Mouse (Mus musculus) intestine, embryonic 14.5 days (tissue): ENCODE measurements at regions not wholly inside any gene's neighbourhood (a gene's known extent, or its start where the extent isn't known, plus 50 kb on each side); places are given as distances from the start of the nearest gene placed in this dataset.
A peak's percentile ranks its signal among the peaks of the same experiment; 100 is the strongest.

Experiments
- ATAC-seq: fragments of 200-750 bp; cut with Nextera tagmentation; replicated peaks from 2 replicates; pipeline ENCODE4 v1.8.0; 2017; ENCODE audit warnings: low read depth, moderate number of reproducible peaks, moderate TSS enrichment, moderate library complexity; ENCODE audit not compliant: low FRiP score, low TSS enrichment
- DNase-seq: peaks from one replicate; pipeline ENCODE4 v3.0.0-alpha.2; 2018; ENCODE audit warnings: low spot score
- H3K27ac ChIP-seq: fragments of 300-500 bp; sonication (generic); 2 replicates; pipeline ENCODE4 v1.5.1; 2014; ENCODE audit warnings: low read depth, mild to moderate bottlenecking, control low read depth
- H3K27me3 ChIP-seq: fragments of 300-500 bp; sonication (generic); replicated peaks from 2 replicates; pipeline ENCODE4 v1.6.1; 2014; ENCODE audit warnings: low read length, control low read depth; ENCODE audit not compliant: control insufficient read depth, insufficient read depth
- H3K36me3 ChIP-seq: fragments of 300-500 bp; sonication (generic); 2 replicates; pipeline ENCODE4 v1.6.1; 2014; ENCODE audit warnings: low read length, control low read depth; ENCODE audit not compliant: control insufficient read depth, insufficient read depth
- H3K4me1 ChIP-seq: fragments of 300-500 bp; sonication (generic); replicated peaks from 2 replicates; pipeline ENCODE4 v1.6.1; 2014; ENCODE audit warnings: low read length, control low read depth, mixed read lengths; ENCODE audit not compliant: control insufficient read depth, insufficient read depth
- H3K4me2 ChIP-seq: fragments of 300-500 bp; sonication (generic); 2 replicates; pipeline ENCODE4 v1.6.1; 2014; ENCODE audit warnings: low read length
- H3K4me3 ChIP-seq: fragments of 300-500 bp; sonication (generic); 2 replicates; pipeline ENCODE4 v1.5.1; 2014; ENCODE audit warnings: low read depth, low read length, control low read depth, mixed read lengths
- H3K9ac ChIP-seq: fragments of 300-500 bp; sonication (generic); 2 replicates; pipeline ENCODE4 v1.6.1; 2014; ENCODE audit warnings: mild to moderate bottlenecking, low read length
- H3K9me3 ChIP-seq: fragments of 300-500 bp; sonication (generic); 2 replicates; pipeline ENCODE4 v1.6.1; 2016; ENCODE audit warnings: low read length, control low read depth; ENCODE audit not compliant: control insufficient read depth
- WGBS: fragments of 180-500 bp; shearing (Covaris S2); extraction: QIAGEN DNeasy Blood & Tissue Kit; methylation state at CpG from one replicate; pipeline ENCODE4 v1.1.7; 2014; 5-methylcytosine and 5-hydroxymethylcytosine counted together

GRCm38 (mm10) chr13:28662316-28662752, 291.2 kb downstream of the Sox4 start:
- ATAC-seq (peak; percentile 78), DNase-seq (no peak)
- Histone ChIP-seq H3K4me2 (no peak overlapping the region), H3K9ac (no peak overlapping the region), H3K9me3 (no peaks in the 10 kb centered on the region), H3K27ac (0 out of 2 replicates have a peak overlapping the region, but pooled peaks have one; percentile 33), H3K4me1 (peaks cover 42% of the 10 kb centered on the region), H3K36me3 (no peaks in the 10 kb centered on the region), H3K27me3 (no peaks in the 10 kb centered on the region), H3K4me3 (no peak overlapping the region)
- WGBS: 61% methylated on average over 3 of the region's 3 CpGs

- Histone ChIP-seq H3K4me1 (peaks cover 27% of the 10 kb centered on the region), H3K4me2 (no peak overlapping the region), H3K9ac (no peak overlapping the region), H3K27ac (no peak overlapping the region), H3K27me3 (no peaks in the 10 kb centered on the region), H3K36me3 (no peaks in the 10 kb centered on the region), H3K9me3 (no peaks in the 10 kb centered on the region), H3K4me3 (no peak overlapping the region)
- no peak for DNase-seq
- WGBS: 87% methylated on average over 2 of the region's 2 CpGs
- ATAC-seq: no peak
Measured at GRCm38 (mm10) chr13:28660151-28660550, 293.4 kb downstream of the Sox4 start.

DNA sequence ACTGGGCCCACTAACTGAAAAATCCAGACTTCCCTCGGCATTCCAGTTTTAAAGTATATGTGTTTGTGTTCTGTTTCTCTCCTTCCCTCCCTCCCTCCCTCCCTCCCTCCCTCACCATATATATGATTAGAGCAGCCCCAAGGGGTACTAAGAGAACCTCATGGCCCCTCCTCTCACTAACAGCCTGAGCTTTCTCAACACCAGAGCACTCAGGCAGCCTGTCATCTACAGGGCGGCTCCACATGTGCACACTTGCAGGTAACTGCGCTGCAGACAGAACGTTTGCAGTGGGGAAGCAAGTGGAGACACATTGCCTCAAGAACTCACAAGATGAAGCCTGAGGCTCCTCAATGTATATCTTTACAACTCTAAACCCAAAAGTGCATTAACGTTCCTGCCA, 294.9 kb downstream of the Sox4 start:
- no peak for ATAC-seq
- no peak overlapping the region for H3K27ac ChIP-seq
- peaks cover 12% of the 10 kb centered on the region for H3K4me1 ChIP-seq
- DNase-seq: no peak
- no peaks in the 10 kb centered on the region for H3K27me3 ChIP-seq
- H3K4me3 ChIP-seq: no peak overlapping the region
- no peak overlapping the region for H3K4me2 ChIP-seq
- no peak overlapping the region for H3K9ac ChIP-seq
- H3K36me3 ChIP-seq: no peaks in the 10 kb centered on the region
- 38% methylated on average over 5 of the region's 5 CpGs for WGBS
- H3K9me3 ChIP-seq: no peaks in the 10 kb centered on the region

- peaks cover 10% of the 10 kb centered on the region for H3K4me1 ChIP-seq
- H3K9me3 ChIP-seq: no peaks in the 10 kb centered on the region
- no peak for ATAC-seq
- no peak overlapping the region for H3K4me3 ChIP-seq
- DNase-seq: no peak
- no peaks in the 10 kb centered on the region for H3K27me3 ChIP-seq
- no peaks in the 10 kb centered on the region for H3K36me3 ChIP-seq
- H3K4me2 ChIP-seq: no peak overlapping the region
- no peak overlapping the region for H3K27ac ChIP-seq
- H3K9ac ChIP-seq: no peak overlapping the region
Measured at GRCm38 (mm10) chr13:28654883-28655282, 298.6 kb downstream of the Sox4 start.

- Histone ChIP-seq H3K9me3 (no peaks in the 10 kb centered on the region), H3K27me3 (no peaks in the 10 kb centered on the region), H3K4me1 (peaks cover 4% of the 10 kb centered on the region), H3K4me2 (no peak overlapping the region), H3K36me3 (no peaks in the 10 kb centered on the region), H3K4me3 (no peak overlapping the region), H3K27ac (no peak overlapping the region), H3K9ac (no peak overlapping the region)
- DNase-seq (no peak), ATAC-seq (no peak)
- 77% methylated on average over 4 of the region's 4 CpGs for WGBS
Measured at GRCm38 (mm10) chr13:28653362-28653761, 300.2 kb downstream of the Sox4 start.

DNA sequence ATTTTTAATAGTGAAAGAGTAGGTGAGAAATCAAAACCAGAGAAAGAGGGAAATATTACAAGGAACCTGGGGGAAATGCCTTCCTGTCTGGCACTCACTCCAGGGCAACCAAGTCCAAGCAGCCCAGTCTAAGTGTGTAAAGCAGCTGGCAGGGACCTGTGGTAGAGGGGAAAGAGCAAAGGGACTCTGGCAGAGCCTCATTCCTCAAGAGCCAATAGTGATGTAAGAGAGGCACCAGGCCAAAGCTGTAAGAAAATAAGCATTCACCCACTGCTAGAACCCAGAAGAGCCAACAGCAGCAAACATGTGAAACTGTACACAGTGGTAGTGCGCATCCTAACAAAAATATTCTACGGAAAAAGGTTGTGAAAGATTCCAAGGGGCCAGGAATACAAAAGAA, 301.7 kb downstream of the Sox4 start:
- ATAC-seq: no peak
- 90% methylated on average over 2 of the region's 2 CpGs for WGBS

DNA sequence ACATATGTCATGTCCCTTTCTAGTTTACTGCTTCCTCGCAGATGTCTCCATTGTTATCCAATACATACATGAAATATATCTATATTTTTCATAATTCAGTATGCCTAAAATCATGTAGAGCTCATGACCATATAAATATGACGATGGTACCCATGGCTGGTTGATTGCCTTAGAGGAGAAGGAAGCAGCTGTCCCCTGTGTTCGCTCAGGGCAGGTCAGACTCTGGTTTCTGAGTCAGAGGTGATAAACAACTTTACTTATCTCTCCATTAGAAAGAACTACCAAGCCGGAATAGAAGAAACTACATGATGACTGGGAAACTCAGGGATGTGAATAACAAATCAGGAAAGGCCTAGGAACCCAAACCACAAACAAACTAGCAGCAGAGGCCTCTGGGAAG, 307.6 kb downstream of the Sox4 start:
- DNase-seq (no peak), ATAC-seq (no peak)
- Histone ChIP-seq H3K4me2 (no peak overlapping the region), H3K9me3 (no peaks in the 10 kb centered on the region), H3K27me3 (no peaks in the 10 kb centered on the region), H3K9ac (no peak overlapping the region), H3K27ac (no peak overlapping the region), H3K4me3 (no peak overlapping the region), H3K36me3 (no peaks in the 10 kb centered on the region), H3K4me1 (no peaks in the 10 kb centered on the region)
- 67% methylated on average over 4 of the region's 4 CpGs for WGBS

More for the DNA sequence above, 301.7 kb downstream of the Sox4 start:
- no peak overlapping the region for H3K9ac ChIP-seq
- no peaks in the 10 kb centered on the region for H3K9me3 ChIP-seq
- H3K4me3 ChIP-seq: no peak overlapping the region
- no peak for DNase-seq
- H3K4me1 ChIP-seq: peaks cover 4% of the 10 kb centered on the region
- no peak overlapping the region for H3K4me2 ChIP-seq
- no peaks in the 10 kb centered on the region for H3K36me3 ChIP-seq
- H3K27me3 ChIP-seq: no peaks in the 10 kb centered on the region
- H3K27ac ChIP-seq: no peak overlapping the region

- 87% methylated on average over 3 of the region's 3 CpGs for WGBS
- no peak overlapping the region for H3K9ac ChIP-seq
Measured at GRCm38 (mm10) chr13:28644846-28645574, 308.5 kb downstream of the Sox4 start.

DNA sequence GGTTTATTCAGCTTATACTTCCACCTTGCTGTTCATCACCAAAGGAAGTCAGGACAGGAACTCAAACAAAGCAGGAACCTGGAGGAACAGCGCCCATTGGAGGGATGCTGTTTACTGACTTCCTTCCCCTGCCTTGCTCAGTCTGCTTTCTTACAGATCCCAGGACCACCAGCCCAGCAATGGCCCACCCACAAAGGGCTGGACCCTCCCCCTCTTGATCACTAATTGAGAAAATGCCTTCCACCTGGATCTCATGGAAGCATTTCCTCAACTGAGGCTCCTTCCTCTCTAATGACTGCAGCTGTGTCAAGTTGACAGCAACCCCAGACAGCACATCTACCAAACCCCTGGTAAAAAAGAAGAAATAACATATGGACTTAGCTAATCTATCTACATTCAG, 312.7 kb downstream of the Sox4 start:
- no peak for DNase-seq
- WGBS: 81% methylated on average over 1 of the region's 1 CpGs
- H3K9me3 ChIP-seq: no peaks in the 10 kb centered on the region

More at GRCm38 (mm10) chr13:28644846-28645574, 308.5 kb downstream of the Sox4 start:
- no peaks in the 10 kb centered on the region for H3K9me3 ChIP-seq
- H3K36me3 ChIP-seq: no peaks in the 10 kb centered on the region
- DNase-seq (no peak), ATAC-seq (no peak)
- H3K27ac ChIP-seq: no peak overlapping the region
- no peak overlapping the region for H3K4me2 ChIP-seq
- H3K4me3 ChIP-seq: no peak overlapping the region
- no peaks in the 10 kb centered on the region for H3K27me3 ChIP-seq
- H3K4me1 ChIP-seq: no peaks in the 10 kb centered on the region; the same call in 1 of the 2 replicates

More for the DNA sequence above, 312.7 kb downstream of the Sox4 start:
- no peak for ATAC-seq
- Histone ChIP-seq H3K27me3 (no peaks in the 10 kb centered on the region), H3K27ac (no peak overlapping the region), H3K4me3 (no peak overlapping the region), H3K4me2 (no peak overlapping the region), H3K36me3 (no peaks in the 10 kb centered on the region), H3K4me1 (no peaks in the 10 kb centered on the region; the same call in 1 of the 2 replicates), H3K9ac (no peak overlapping the region)
